Mouse (Mus musculus): ENCODE results near the gene Misp.

The Misp gene

DNA sequence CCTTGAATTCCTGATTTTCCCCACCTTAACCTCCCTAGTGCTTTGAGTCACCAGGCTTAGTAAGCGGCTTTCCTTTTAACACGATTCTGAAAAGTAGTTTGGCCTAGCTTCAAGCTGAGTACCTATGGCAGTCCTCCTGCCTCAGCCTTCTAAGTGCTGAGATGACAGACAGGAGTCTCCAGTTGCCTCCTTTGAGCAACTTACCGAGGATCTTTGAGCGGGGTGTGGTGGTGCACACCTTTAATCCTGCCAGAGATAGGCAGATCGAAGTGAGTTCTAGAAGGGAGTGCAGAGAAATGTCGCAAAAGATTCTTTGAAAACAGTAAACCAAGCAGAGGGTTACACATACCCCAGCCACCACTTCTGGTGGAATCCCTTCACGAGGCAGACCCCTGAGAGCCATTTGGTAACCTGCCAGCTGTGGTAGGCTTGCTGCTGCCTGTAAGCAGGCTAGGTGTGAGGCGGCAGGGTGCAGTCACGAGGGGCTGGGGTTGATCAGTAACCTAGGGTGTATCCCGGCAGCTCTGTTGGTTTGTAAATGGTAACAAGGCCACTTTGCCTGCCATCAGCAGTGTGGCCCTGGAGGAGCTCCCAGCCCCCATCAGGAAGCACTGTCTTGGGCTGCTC, 34.9 kb downstream of the Misp start:
- peak; percentile 80 to 89 for DNase-seq

DNA sequence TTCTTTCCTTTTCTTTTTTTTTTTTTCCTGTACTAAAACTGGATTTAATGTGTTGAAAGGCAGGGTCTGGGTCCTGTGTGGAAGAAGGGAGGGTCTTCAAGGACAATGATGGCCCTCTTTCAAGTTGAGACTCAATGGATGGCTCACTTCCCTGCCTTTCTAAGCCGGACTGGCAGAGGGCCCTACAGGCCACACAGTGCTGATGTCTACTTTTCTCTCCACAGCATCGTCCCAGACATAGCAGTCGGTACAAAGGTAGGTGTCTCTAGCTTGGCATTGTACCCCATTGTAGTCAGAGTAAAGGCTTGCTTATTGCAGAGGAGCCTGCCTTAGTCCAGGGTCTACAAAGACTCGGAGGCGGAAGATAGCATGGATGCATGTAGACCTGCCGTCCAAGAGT, 35.5 kb downstream of the Misp start:
- no peak for DNase-seq

DNA sequence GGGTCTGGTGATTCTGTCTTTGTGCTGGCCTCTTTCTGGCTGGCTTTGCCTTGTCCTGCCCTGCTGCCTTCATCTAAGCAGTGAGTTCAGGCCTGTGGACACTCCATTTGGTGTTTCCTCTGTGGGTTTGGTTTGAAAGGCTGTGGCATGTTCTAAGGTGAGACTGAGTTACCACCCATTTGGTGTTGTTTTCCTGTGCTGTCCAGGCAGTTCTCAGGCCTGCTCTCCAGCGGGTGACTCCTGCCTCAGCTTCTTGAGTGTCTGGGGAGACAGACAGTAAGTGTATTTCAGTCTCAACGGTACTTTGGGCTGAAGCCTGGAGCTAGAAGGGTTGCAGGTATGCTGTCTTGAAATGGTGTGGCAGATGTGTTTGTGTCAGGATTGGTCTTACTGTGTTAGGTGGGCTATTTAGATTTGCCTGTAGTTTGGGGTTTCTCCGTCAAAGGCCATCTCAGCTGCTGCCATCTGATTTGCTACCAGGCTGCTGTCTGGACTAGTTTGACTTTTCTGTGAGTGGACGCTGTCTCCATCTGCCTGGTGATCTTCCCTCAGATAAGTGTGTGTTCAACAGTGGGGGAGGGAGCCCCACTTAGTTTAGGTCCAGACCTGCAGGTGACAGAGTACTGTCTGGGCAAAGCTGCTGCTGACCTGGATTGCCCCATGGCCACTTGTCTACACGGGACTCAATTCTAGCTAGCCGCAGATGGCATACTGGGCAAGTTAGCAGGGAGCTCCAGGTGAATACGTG, 36.1 kb downstream of the Misp start:
- DNase-seq: no peak

DNA sequence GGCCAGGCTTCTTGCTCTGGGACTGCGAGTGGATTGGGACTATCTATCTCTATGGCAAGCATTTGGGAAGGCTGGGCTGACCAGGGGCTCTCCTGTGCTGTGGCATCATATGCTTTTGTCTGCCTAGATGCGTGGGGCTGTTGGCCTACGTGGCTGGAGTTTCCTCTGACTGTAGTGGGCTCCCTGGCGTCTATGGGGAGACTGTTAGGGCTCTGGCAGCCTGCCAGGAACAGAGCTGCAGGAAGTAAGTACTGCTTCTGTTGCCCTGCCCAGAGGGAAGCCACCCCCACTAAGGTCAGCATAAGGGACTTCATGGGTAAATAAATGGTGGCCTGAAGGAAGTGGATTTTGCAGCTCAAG, 36.6 kb downstream of the Misp start:
- DNase-seq: peak; percentile 83 to 90

DNA sequence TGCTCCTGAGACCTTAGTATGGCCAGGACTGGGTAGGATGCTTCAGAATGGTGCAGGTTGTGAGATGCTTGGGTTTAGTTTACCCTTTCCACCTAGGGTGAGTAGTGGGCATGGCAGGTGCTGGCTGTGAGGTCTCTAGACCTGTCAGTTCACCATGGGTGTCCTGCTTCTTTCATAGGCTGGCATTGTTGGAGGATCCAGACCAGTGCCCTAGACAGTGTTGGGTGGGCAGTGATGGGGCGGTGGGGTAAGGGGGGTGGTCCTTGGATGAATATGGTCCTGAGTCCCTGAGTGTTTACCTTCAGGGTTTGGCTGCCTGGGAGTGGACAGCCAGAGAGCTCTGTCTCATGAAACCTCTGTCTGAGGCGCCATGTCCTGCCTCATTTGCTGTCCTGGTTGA, 37.1 kb downstream of the Misp start:
- no peak for DNase-seq

DNA sequence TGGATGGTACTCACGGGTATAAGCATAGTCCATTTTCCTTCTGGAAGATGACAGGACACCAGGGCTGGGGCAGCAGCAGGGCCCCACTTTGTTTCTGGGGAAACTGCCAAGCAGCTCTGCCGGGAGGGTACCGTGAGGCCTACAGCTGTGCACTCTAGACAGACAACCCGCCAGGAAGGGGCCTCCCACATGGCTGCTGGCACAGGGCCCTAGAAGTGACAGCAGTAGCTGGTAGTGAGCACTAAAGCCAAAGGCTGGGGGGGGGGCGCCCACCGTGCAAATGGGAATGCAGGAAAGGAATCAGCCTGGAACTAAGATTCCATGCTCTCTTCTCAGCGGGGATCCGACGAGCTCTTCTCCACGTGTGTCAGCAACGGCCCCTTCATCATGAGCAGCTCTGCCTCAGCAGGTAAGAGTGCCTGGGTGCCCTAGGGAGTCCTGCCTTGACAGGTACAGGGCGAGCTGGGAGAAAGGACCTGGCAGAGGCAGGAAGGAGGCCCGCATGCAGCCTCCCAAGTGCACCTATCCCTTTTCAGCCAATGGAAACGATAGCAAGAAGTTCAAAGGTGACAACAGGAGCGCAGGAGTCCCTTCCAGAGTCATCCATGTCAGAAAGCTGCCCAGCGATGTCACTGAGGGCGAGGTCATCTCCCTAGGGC, 37.8 kb downstream of the Misp start:
- DNase-seq: peak; percentile 84 to 88

DNA sequence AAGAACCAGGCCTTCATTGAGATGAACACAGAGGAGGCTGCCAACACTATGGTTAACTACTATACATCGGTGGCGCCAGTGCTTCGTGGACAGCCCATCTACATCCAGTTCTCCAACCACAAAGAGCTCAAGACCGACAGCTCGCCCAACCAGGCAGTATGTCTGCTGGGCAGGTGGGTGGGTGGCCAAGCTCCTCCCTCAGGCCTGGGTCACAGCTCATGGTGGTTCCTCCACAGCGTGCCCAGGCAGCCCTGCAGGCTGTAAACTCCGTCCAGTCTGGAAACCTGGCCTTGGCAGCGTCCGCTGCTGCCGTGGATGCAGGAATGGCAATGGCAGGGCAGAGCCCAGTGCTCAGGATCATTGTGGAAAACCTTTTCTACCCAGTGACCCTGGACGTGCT, 38.3 kb downstream of the Misp start:
- peak; percentile 49 to 62 for DNase-seq

DNA sequence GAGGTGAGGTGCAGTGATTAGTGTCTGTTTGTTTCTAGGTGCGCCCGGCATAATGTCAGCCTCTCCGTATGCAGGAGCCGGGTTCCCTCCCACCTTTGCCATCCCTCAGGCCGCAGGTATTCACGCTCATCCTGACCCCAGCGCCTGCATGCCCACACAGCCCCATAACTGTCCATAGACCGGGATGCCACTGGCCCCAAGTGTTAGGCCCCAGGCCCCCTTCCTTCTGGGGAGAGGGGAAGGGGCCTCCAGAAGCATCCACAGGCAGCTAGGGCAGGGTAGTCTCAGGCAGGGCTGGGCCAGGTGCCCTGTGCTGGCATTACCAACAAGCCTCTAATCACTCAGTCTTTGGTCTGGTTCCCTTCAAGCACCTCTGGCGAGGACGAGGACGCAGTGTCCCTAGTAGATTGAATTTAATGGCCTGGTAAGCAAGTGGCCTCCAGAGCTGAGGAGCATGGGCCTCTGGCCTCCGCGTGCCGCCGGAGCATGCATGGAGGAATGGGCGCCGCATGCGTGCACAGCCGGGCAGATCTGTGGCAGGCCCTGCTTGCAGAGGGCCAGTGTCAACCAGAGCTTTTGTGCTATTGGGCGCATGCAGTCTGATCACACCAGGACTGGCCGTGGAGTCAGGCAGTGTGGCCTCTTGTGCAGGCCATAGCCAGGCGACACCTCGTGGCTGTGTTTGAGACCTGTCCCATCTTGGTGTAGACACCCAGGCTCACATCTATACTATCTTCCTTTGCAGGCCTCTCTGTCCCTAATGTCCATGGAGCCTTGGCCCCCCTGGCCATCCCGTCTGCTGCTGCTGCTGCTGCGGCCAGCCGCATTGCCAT, 39.5 kb downstream of the Misp start:
- no peak for DNase-seq

DNA sequence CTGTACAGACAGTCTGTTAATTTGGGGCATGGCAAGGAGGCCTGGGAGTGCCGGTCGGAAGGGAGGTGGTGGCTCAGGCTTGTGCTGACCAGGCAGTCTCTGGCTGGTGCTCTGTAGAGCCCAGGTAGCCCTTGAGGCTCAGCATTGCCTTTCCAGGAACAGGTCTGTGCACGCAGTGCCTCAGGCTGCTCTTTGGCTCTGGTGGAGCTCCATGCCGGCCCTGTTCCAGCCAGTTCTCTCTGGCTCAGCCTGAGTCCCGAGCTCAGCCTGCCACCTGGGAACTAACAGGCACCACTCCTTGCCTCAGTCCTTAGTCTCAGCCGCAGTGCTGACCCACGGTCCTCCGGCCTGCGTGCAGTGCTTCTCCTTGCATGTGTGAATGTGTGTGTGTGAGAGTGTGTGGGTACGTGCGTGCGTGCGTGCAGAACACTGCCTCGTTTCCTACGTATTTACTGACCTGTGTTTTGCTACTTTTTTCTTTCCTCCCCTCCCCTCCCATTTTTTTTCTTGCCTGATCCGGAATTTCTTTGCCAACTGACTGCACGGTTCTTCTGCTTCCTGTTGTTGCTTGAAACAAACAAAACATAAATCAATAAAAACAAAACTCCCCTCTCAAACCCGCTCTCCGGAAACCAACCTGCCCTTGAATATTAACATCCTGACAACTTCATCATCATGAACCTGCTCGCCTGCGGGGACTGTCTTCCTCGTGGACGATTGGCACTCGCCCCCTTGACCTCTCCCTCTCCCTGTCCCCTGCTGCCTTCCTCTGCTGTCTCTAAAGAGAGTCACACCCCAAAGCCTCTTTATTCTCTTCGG, 40.6 kb downstream of the Misp start:
- peak; percentile 58 to 74 for DNase-seq

DNA sequence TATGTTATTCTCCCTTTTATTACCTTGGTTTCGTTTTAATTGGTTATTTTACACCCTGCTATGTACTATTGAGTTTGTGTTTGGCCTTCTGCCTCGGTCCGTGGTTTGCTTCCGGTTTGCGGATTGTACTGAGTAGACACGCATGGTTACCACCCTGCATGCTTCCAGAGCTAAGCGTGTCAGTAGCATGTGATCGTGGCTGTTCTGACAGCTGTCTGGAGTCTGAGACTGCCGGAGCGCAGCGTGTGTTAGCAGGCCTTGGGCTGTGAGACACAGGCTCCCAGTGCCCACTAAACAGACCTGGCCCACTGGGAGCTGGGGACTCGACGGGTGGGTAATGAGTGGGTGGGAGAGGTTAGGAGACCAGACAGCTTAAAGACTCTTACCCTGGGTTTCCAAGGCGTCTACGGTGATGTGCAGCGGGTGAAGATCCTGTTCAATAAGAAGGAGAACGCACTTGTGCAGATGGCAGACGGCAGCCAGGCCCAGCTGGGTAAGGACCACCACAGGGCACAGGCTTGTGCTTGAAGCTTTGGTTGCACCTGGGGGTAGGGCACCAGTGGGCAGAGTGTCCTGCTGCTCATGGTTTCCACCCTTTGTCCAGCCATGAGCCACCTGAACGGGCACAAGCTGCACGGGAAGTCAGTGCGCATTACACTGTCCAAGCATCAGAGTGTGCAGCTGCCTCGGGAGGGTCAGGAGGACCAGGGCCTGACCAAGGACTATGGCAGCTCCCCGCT, 41.4 kb downstream of the Misp start:
- DNase-seq: peak; percentile 42 to 59

DNA sequence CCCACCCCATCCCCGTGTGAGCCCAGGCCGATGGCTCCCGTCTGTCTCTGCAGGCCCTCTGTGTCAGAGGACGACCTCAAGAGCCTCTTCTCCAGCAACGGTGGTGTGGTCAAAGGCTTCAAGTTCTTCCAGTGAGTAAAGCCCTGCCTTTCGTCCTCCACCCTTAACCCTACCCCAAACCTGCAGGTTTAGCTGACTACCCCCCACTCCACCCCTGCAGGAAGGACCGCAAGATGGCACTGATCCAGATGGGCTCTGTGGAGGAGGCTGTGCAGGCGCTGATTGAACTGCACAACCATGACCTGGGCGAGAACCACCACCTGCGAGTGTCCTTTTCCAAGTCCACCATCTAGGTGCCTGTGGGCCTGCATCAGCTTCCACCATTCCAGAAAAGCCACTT, 42.1 kb downstream of the Misp start:
- DNase-seq: peak; percentile 52 to 55

DNA sequence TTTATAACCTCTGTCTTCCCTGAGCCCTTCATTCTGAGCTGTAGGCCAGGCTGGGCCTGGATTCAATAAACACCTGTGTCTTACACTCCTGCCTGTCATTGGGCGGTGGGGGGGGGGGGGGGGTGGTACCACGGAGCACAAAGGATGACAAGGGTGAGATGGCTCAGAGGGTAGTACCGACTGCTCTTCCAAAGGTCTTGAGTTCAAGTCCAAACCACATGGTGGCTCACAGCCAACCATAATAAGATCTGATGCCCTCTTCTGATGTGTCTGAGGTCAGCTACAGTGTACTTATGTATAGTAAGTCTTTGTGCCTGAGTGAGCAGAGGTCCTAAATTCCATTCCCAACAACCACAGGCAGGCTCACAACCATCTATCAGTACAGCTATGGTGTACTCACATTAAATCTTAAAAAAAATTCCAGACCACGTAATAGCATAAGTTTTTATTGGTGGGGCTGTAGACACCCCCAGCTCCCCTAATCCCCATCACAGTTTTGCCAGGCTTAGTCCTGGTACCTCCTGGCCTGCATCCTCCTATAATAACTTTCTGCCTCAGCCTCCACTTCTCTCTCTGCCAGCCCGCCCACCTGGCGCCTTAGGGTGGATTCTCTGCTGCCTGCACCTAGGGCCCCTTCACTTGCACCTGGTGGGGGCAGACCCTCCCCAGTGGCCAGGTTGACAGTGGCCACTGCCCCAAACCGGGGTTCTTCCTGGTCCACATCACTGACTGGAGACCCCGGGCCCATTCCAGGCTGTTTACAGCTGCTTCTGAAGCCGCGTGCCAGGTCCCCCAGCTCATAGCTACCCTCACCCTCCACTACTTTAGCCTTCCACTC, 43.8 kb downstream of the Misp start:
- peak in 1 of 2 experiments; percentile 5 for DNase-seq

DNA sequence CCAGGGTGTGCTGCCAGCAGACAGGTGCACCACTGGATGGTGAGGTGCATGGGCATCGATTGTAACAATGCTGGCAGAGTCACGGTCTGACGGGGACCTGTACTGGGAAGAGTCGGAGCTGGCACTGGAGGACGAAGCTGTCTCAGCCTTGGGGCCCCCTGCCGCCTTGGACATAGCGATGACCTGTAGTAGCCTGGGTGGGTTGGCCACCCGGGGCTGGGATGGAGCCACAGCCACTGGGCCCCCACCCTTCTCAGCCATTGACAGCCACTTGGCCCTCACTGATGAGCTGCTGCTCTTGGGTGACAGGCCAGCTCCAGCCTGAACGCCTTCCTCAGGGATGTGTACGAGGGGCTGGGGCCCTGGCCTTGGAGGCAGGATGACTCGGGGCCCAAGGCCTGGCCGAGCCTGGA, 44.4 kb downstream of the Misp start:
- peak in 1 of 2 experiments; percentile 52 for DNase-seq

DNA sequence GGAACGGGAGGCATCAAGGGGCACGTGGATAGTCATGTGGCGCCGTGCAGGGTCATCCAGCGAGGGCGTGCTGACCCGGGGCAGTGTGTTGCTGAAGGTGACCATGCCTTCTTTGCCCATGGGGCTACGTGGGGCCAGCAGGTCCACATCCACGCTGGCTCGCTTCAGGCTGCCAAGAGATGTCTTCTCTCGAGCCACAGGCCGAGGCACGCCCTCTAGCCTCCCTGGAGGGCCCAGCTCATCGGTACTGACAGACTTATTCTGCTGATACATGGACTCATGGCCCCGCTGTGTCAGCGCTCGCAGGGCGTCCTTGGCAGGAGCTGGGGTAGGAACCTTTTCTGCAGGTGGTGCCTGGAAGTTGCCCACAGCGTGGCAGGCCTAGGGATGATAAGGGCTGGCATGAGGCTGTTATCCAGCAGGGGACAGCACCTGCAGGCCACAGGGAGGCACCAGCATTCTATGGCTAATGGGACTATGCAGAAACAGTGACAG, 45.1 kb downstream of the Misp start:
- peak; percentile 50 to 70 for DNase-seq

DNA sequence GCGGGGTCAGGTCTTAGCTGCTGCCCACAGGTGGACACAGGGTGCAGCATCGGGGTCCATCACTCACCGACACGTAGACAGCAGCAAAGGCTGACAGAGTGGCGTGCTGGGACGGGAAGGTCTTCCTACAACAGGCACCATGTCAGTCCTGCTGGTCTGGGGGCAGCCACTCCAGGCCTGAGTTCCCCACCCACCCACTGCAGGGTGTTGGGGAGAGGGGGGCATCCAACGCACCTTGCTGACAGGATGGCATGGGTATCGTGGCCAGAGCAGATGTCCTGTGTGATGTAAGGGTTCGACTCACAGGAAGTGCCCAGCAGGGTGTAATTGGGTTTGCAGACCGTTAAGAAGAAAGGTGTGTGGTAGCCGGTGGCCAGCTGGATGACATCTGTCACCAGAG, 45.8 kb downstream of the Misp start:
- no peak for DNase-seq

DNA sequence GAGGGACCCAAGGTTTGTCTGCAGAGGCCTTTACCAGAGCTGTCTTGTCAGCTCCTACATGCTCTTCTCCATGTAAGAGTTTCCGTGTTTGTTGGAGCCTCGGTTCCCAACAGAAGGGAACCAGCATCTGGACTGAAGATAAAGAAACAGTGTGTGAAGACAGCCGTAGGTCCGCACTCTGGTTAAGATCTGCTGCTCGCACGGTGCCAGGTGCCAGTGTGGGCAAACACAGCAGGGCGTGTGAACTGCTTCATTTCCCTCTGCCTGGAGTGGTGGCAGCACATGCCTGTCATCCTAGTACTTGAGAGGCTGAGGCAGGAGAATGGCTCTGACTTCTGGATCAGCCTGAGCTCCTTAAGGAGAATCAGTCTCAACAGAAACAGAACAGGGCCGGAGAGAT, 51.1 kb downstream of the Misp start:
- no peak for DNase-seq

DNA sequence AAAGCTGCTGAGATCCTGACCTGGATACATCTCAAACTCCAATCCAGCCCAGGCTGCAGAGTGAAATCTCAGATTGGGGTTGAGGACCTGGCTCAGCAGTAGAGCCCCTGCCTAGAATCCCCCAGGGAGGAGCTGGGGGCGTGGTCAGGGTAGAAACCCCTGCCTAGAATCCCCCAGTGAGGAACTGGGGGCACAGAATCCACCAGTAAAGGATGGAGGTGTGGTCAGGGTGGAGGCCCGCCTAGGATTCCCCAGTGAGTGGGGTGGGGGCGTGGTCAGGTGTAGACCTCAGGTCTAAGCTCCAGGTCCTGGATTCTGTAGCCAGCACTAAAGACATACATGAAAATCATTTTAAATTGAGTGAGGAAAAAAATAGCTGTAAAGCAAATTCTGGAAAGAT, 52.1 kb downstream of the Misp start:
- DNase-seq: peak; percentile 27 to 38

DNA sequence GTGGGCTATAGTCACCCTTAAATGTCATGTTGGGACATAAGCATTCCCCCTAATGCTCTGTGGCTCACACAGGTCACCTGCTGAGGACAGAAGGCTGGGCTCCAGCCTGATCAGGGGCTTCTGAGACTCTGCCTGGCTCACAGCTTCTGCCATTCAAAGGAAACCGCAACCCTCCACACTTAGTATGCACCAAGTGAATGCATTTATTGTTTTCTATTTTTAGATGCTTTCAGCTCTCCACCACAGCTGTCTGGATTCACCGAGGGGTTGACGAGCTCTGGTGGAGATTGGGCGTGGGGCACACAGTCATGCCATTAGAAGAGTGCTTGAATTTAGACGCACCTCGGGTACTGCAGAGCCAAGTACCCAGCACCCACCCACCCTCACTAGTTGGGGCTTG, 52.5 kb downstream of the Misp start:
- DNase-seq: no peak

DNA sequence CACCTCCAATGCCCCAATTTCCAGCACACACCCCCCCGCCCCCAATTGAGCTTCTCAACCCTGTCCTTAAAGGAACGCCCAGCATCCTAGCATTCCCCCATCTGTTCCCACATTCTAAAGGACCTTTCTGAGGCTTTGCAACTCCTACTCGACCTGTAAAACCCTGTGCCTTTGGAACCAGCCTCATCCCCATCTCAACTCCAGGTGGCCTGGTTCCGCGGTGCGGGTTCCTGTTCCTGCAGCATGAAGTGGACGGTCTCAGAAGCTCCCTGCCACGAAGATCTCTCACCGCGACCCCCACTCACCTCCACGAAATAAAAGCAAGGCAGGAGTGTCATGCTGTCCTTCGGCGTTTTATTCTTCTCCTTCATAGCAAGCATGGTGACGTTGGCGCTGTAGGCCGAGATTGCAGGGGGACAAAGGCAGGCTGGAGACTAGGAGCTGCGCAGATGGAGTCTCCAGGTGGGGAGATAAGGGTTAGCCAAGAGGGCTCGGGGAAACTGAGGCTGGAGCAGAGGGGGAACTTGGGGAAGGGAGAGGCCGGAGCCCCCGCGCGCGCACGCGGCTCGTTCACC, 53.0 kb downstream of the Misp start:
- DNase-seq: peak; percentile 19 to 36

DNA sequence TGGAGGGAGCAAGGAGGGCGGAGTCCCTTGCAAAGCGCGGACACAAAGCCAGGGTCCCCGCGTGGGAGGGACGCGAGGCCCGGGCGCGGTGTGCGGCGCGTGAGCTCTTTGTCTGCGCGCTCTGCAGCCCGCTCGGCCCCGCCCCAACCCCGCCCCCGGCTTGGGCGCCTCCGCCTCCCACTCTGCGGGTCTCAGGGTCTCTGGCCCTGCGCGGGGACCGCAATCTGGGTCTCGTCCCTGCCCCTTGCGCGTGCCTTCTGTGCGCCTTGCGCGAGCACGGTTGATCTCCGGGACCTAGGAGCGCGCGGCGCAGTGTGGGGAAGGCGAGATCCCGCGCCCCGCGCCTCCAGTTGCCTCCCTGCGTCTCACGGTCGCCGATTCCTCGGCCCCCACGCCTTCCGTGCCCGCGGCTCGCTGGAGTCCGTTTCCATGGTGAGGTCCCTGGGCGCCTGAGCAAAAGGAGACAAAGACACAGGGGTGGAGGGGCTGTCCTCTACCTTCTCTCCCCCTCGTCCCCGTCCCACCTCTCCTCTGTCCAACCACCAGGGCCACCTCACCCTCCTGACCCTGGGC, 53.6 kb downstream of the Misp start, which contains the start of the genes Prtn3 and Plppr3:
TSS of gene Prtn3 (plus strand) at position 187 of the 573 bp plus-strand sequence.
TSS of gene Plppr3 (minus strand) at position 345 of the 573 bp plus-strand sequence.
- DNase-seq: peak; percentile 76 to 82
